Mouse (Mus musculus) induced T-regulatory cell, adult 2 months (primary cell): ENCODE data around the gene Rab3gap1.
A peak's percentile ranks its signal among the peaks of the same experiment; 100 is the strongest.

Experiments
- DNase-seq: peaks from one replicate; pipeline ENCODE4 v3.0.0-alpha.2; 2012; ENCODE audit warnings: low read depth

The Rab3gap1 gene

GRCm38 (mm10) chr1:127868300-127869261 is at the start of gene Rab3gap1:
Gene Rab3gap1 (plus strand): TSS chr1:127868773.
- peak; percentile 96 for DNase-seq

DNA sequence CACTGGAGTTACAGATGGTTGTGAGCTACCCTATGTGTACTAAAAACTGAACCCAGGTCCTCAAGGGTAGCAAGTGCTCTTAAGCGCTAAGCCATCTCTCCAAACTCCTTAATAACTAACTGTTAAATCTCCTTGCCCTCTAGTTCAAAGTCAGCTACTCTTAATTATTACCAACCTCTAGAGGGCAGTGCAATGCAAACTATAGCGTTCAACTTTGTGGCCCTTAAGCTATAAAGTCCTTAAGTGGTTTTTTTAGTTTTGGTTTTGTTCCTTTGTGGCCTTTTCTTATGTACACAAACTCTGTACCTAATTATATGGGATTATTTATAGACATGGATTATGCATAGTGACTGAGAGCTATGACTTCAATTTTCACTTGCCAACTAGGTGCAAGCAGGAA is 41.2 kb upstream of the Rab3gap1 start:
- DNase-seq = peak; percentile 84

DNA sequence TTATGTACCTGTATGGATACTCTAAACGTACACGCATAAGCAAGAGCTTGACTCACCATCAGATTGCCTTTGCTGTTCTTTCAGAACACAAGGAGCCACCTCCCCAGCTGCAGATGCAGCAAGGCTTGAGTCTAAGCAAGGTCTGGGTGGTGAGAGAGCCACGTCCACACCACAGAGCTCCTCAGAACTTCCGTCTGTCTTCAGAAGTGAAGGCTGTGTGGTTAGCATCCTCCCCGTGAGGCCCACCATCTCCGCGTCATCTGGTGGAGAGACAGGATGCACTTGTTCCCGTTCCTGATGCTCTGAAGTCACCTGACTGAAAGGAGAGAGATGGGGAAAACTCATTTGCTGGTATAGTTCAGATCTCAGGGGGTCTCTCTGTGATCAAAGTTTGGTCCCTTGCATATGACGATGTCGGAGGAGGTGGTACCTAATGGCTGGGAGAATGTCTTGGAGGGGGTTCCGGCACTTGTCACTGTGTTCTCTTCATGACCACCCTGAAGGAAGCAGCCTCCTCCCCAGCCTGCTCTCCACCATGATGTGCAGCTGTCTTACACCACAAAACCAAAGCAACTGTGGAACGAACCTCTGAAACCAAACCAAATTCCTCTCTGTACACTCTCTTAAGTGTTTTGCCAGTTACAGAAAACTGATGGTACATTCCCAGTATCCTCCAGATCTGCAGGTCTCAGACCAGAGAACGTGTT is 38.2 kb upstream of the Rab3gap1 start:
- peak; percentile 58 for DNase-seq

DNA sequence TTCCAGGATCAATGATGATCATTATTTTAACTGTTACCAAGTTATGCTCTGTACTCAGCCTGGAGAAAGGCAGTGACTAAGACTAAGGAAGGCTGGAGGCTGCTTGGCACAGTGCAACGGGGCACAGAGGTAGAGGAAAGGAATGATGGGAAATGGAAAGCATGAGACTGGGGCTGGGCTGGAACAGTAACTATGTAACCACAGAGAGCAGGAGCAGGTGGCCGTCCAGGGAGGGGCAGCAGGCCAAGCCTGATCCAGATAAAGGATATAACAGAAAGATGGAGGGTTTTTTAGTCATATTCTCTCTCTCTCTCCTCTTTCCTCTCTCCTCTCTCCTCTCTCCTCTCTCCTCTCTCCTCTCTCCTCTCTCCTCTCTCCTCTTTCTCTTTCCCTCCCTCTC is 34.9 kb upstream of the Rab3gap1 start:
- DNase-seq = no peak

DNA sequence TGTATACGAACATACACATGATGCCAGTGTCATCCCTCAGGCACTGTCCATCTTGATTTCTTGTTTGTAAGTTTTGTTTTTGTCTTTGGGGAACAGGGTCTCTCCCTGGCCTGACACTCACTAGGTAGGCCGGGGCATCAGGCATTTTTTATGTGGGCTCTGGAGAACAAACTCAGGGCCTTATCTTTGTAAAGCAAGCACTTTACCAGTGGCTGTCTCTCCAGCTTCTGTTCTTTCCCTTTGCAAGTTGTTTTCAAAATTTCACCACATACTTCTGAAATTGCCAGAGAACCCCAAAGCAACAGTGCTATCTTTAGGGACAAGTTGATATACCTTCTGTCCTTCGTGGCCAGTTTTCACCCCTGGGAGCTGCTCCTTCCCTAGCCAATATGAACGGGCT is 34.4 kb upstream of the Rab3gap1 start:
- DNase-seq = no peak

GRCm38 (mm10) chr1:127836619-127837018 is 32.0 kb upstream of the Rab3gap1 start:
- DNase-seq = no peak

- no peak for DNase-seq
Observed at GRCm38 (mm10) chr1:127838602-127839001, 30.0 kb upstream of the Rab3gap1 start.

DNA sequence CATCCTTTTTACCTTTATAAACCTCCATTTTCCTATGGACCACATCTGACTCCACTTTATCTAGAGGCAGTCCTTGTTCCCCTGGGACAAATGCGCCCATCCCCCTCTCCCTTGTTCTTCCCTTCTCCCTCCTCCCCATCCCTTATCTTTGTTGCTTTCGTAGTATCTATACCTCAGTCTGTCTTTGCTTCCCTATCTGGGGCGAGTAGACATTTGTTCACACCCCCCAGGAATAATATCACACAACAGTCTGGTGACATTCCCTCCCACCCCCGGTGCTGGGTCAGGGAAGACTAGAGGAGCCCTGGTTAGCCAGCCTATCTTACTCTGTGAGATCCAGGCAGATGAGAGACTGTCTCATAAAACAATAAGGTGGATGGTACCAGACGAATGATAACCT is 23.1 kb upstream of the Rab3gap1 start:
- DNase-seq = no peak

- peak; percentile 35 for DNase-seq
Observed at GRCm38 (mm10) chr1:127850075-127850610, 18.4 kb upstream of the Rab3gap1 start.

GRCm38 (mm10) chr1:127854486-127855222 is 13.9 kb upstream of the Rab3gap1 start, which contains the start of gene Map3k19:
Gene Map3k19 (minus strand): TSS chr1:127855031.
- no peak for DNase-seq

- DNase-seq = peak; percentile 18
Observed at GRCm38 (mm10) chr1:127858945-127859648, 9.5 kb upstream of the Rab3gap1 start.

- no peak for DNase-seq
Observed at GRCm38 (mm10) chr1:127859799-127860400, 8.7 kb upstream of the Rab3gap1 start.

DNA sequence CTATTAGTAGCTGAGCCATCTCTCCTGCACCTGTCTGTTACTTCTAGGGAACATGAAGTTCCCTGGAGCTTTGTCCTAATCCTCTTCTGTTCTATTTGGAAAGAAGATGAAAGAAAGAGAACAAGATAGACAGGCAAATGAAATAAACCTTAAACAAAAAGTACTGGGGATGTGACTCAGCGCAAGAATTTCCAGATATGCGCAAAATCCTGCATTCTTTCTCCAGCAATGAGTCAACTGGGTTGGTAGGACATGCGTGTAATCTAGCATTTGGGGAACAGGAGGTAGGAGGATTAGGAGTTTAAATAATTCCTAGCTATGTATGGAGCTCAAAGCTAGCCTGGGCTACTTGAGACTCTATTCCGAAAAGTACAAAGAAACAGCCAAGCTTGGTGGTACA is 8.1 kb upstream of the Rab3gap1 start:
- DNase-seq = no peak

DNA sequence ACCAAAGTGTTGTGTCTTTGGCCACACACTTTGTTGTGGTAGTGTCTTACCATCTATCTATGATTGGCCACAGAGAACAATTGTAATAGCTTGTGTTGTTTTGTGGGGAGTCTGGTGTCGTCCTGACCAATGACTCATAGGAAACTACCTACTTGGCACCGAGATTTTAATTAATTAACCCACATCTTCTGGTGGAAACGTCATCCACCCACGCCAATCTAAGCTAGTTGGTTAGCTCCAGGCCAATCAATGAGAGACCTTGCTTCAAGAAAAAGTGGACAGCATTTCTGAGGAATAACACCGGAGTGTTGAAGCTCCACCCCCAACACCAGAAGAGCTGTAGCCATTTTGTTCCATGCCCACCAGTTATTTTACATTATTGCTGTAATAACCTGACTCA is 6.7 kb upstream of the Rab3gap1 start:
- peak; percentile 23 for DNase-seq

- no peak for DNase-seq
Observed at GRCm38 (mm10) chr1:127863806-127864205, 4.8 kb upstream of the Rab3gap1 start.

DNA sequence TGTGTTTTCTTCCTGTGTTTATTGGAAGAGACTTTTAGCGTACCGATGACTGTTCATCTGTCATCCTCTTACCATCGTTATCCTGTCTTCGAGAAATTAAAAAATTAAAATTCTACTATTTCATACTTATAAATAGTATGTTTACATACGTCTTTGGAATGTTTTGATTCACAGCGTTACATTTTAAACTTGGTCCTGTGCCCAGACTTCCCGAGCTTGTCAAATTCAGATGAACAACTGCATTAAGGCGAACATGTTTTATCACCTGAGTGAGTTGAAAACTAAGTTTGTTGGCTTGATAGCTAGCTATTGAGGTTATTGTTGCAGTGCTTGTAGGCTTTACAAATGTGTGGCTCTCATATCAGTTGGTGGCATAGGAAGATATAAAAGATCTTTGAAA is 703 bp downstream of the Rab3gap1 start:
- no peak for DNase-seq

DNA sequence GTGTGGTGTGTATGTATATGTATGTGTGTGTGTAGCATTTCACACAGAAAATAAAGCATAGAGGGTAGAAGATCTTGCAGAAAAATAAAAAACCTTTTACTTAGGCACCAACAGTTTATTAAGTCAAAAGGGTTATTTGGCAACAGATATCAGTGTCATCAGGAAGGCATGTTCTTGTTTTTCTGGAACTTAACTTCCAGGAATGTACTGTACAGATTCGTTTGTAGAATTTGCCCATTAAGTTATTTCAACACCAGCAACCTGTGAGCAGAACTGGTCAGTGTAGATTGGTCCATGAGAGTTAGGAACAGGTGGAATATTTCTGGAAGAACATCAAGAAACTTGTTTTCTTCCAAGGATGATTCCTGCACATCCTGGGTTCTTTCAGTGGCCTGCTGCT is 30.8 kb downstream of the Rab3gap1 start:
- no peak for DNase-seq

GRCm38 (mm10) chr1:127904774-127905385 is 36.3 kb downstream of the Rab3gap1 start:
- no peak for DNase-seq

GRCm38 (mm10) chr1:127913116-127913515 is 44.5 kb downstream of the Rab3gap1 start:
- no peak for DNase-seq

DNA sequence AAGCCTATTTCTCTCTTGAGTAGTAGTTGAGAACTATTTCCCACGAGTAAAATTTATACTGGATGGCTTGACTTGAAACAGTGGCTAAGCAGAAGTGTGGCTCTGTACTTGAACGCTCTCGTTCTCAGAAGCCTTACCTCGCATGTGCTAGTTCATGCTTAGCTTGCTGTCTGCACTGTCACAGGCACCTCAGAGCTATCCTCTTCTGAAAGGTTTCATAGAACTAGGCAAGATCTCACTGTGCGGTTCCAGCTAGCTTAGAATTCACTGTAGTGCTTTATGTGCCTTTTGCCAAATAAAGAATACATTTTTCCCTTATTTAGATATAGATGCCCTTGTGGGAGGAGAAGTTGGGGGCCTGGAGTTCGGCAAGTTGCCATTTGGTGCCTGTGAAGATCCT is 46.7 kb downstream of the Rab3gap1 start:
- no peak for DNase-seq

DNA sequence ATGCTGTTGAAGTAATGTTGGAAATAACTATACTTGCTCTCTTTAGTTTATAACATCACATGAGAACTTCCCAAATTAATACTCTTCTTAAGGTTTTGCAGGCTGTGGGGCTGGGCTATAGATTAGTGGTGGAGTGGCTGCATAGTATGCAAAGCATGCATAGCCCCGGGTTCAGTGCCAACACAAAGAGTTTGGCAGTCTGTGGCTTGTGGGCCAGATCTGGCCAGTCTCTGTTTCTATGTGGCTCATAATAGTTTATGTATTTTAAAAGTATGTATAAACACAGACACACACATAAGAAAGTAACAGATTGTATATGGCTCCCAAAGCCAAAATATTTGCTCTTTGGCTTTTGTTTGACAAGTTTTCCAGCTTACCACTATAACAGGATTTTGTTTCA is 47.2 kb downstream of the Rab3gap1 start:
- DNase-seq = no peak
